Mouse (Mus musculus) right cerebral cortex, postnatal 25 days (tissue): ENCODE results near the gene Kdm5d.

ENCODE experiments used
- DNase-seq: peaks from one replicate; pipeline ENCODE4 v3.0.0; 2022

Gene Kdm5d

GRCm38 (mm10) chrY:897393-898227 is at the start of gene Kdm5d:
TSS of gene Kdm5d (plus strand) at chrY:897788.
- DNase-seq = peak; percentile 17

GRCm38 (mm10) chrY:872404-872803 is 25.2 kb upstream of the Kdm5d start:
- DNase-seq = no peak

GRCm38 (mm10) chrY:872855-873549 is 24.6 kb upstream of the Kdm5d start:
- no peak for DNase-seq
